Mouse (Mus musculus) E14TG2a.4 (cell line): ENCODE results near the gene Gm5269.

Source experiments
- H3K27me3 ChIP-seq: 2 replicates; pipeline ENCODE4 v1.6.1; 2014; ENCODE audit warnings: low read length, control low read depth; ENCODE audit not compliant: insufficient read depth
- H3K36me3 ChIP-seq: 2 replicates; pipeline ENCODE4 v1.6.1; 2014; ENCODE audit warnings: low read length, control low read depth; ENCODE audit not compliant: insufficient read depth
- H3K4me1 ChIP-seq: replicated peaks from 2 replicates; pipeline ENCODE4 v1.6.1; 2014; ENCODE audit warnings: low read depth, low read length, control low read depth
- H3K4me3 ChIP-seq: replicated peaks from 2 replicates; pipeline ENCODE4 v1.5.1; 2014; ENCODE audit warnings: mild to moderate bottlenecking, low read length
- H3K9me3 ChIP-seq: 2 replicates; pipeline ENCODE4 v1.6.1; 2014; ENCODE audit warnings: low read length, control low read depth
- CTCF ChIP-seq: conservative IDR thresholded peaks from 2 replicates; pipeline ENCODE4 v1.5.1; 2014; ENCODE audit warnings: low read length
- NANOG ChIP-seq: IDR thresholded peaks from 2 replicates; pipeline ENCODE4 v1.6.1; 2014; ENCODE audit warnings: borderline replicate concordance, low read length, mixed read lengths
- POU5F1 ChIP-seq: IDR thresholded peaks from 2 replicates; pipeline ENCODE4 v1.6.1; 2014; ENCODE audit warnings: low read length, borderline replicate concordance

Gm5269 gene

DNA sequence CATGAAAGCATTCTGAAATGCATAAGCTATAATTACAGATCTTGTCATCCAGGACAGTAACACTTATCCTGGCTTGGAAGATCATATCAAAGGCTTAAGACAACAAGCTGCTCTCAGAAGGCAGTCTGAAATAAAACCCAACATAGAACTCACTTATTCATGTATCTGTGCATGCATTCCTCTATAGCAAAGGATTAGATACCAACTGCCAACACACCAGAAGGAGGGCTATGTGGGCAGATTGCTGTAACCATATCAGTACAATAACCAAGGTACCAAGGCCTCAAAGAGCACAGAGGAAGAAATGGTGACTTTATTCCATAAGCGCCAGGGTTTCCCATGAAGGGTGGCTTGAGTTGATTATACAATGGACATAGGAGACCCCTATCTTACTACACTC is 29.7 kb upstream of the Gm5269 start:
- Histone ChIP-seq H3K27me3 (peaks cover 3% of the 10 kb centered on the region), H3K9me3 (no peaks in the 10 kb centered on the region), H3K4me1 (peaks cover 2% of the 10 kb centered on the region; the same call in 1 of the 2 replicates), H3K36me3 (no peaks in the 10 kb centered on the region), H3K4me3 (no peak overlapping the region)
- no peak for TF ChIP-seq NANOG
- TF ChIP-seq POU5F1 = no peak
- no peak for TF ChIP-seq CTCF

DNA sequence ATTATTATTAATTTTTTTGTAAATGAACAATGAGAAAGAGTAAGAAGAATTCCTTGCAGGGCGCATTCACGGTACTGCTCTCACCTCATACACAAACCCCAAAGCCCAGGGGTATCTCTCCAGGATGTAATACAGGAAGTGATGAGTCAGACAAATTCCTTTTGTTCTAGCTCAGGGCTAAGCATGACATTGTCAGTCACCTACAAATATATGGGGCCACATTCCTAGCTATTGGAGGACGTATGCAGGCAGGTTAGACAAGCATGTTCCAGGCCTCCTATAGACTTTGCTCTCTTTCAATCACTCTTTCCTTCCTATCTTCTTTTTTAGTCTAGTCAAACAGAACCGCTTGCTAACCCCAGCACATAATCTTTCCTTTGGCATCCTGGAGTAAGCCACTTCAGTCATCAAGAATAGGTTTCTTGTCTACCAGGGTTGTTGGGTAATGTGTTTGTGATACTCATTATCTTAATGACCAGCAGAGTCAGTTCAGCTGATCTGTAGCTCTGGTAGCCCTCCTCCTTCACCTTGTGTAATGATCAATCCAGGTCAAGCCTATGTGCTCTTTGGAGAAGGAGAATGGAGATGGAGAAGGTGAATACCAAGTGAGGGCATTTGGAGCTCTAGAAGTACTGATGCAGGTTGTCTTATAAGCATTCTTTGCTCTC is 27.2 kb upstream of the Gm5269 start:
- no peaks in the 10 kb centered on the region for H3K9me3 ChIP-seq
- no peaks in the 10 kb centered on the region for H3K27me3 ChIP-seq
- H3K36me3 ChIP-seq = no peaks in the 10 kb centered on the region
- TF ChIP-seq NANOG (no peak), POU5F1 (no peak), CTCF (no peak)
- peaks cover 9% of the 10 kb centered on the region for H3K4me1 ChIP-seq
- no peak overlapping the region for H3K4me3 ChIP-seq

DNA sequence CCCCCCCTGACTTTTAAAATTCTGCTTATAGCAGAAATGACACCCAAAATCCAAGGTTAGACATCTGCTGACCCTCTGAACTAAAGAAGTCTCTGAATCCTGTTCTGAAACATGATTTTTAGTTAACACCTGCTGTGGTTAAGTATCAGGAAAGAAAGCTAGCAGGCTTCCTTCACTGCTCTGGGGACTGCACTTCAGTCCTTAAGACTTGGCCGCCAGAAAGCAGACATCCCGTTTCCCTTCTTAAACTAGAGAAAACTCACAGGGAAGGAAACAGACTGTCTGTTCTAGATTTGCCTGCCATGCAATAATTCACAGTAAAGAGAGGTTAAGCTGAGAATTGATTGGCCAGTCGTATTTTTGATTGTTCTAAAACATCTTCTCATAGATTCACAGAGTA is 26.1 kb upstream of the Gm5269 start:
- no peaks in the 10 kb centered on the region for H3K9me3 ChIP-seq

DNA sequence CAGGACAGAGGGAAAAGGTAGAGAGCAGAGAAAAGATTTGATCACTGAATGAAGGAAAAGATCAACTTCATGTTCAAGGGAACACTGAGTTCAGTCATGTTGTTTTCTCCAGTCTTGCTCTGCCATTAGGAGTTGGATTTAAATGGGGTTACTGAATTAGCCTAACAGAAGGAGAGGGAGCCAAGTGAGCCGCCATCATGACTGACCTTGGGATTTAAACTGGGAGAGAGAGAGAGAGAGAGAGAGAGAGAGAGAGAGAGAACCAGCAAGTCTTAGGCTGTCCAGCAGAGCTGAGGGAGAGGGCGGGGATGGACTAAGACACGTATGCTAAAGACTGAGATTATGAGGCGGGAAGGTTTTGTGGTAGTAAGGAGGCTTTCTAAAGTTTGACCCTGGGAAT is 24.2 kb upstream of the Gm5269 start:
- TF ChIP-seq NANOG (no peak), CTCF (no peak), POU5F1 (no peak)
- Histone ChIP-seq H3K4me3 (no peak overlapping the region), H3K27me3 (no peaks in the 10 kb centered on the region)

More for the DNA sequence above, 26.1 kb upstream of the Gm5269 start:
- H3K36me3 ChIP-seq = no peaks in the 10 kb centered on the region
- H3K4me1 ChIP-seq = peaks cover 9% of the 10 kb centered on the region
- H3K4me3 ChIP-seq = no peak overlapping the region
- H3K27me3 ChIP-seq = no peaks in the 10 kb centered on the region
- no peak for TF ChIP-seq NANOG
- TF ChIP-seq POU5F1 = no peak
- no peak for TF ChIP-seq CTCF

DNA sequence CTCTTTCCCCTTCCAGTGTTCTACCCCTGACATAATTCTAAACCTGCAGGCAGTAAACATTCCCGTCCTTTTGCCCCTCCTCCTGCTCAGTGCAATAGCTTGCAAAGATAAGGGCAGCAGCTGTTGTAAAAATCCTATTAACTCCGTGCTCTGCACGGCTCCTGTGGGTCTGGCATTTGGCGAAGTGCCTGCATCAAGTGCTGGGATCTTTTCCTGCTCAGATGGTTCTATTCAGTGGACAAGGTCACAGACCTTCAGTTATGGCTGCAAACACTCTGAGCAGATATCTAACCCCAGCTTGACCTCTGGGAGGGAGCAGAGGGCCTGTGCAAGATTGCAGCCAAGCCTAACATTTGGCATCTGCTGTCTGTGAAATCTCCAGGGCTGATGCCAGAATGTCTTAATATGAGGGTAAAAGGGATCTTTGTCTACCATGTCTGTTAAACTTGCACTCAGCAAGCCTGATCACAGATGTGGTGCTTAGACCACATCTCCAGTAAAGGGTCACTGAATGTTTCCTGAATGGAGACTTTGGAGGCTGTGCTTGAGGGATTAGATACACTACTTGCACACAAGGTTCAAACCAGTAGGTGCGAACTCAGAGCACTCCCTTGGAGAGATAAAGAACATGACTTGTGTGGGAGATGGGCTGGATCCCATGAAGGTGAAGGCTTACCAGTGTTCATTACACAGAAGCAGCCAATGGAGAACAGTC is 15.2 kb upstream of the Gm5269 start:
- H3K27me3 ChIP-seq = no peaks in the 10 kb centered on the region
- TF ChIP-seq CTCF = no peak
- TF ChIP-seq POU5F1 = no peak
- no peak for TF ChIP-seq NANOG
- peaks cover 4% of the 10 kb centered on the region for H3K4me1 ChIP-seq
- H3K36me3 ChIP-seq = no peaks in the 10 kb centered on the region
- H3K4me3 ChIP-seq = no peak overlapping the region
- H3K9me3 ChIP-seq = no peaks in the 10 kb centered on the region

More for the DNA sequence above, 24.2 kb upstream of the Gm5269 start:
- Histone ChIP-seq H3K4me1 (peaks cover 9% of the 10 kb centered on the region), H3K9me3 (no peaks in the 10 kb centered on the region), H3K36me3 (no peaks in the 10 kb centered on the region)

DNA sequence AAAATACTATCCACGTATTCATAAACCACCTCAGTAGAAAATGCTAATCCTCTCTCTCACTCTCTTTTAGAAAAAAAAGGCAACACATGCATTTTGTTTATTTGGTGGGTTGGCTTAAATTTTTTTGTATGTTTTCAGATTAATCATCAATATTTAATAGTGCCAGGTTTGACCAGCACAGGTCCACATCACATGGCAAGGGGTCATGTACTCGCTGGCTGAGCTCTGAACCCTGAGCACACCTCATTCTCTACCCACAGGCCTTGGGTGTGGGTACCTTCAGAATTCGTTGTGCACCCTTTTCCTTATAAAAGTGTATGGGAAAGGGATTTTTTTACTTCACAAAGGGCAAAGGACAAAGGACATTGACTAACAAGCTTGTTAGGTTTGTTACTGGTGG is 14.1 kb upstream of the Gm5269 start:
- H3K4me1 ChIP-seq = peaks cover 4% of the 10 kb centered on the region
- no peaks in the 10 kb centered on the region for H3K36me3 ChIP-seq
- H3K4me3 ChIP-seq = no peak overlapping the region
- H3K27me3 ChIP-seq = no peaks in the 10 kb centered on the region
- no peaks in the 10 kb centered on the region for H3K9me3 ChIP-seq
- TF ChIP-seq NANOG (no peak), CTCF (no peak), POU5F1 (no peak)

DNA sequence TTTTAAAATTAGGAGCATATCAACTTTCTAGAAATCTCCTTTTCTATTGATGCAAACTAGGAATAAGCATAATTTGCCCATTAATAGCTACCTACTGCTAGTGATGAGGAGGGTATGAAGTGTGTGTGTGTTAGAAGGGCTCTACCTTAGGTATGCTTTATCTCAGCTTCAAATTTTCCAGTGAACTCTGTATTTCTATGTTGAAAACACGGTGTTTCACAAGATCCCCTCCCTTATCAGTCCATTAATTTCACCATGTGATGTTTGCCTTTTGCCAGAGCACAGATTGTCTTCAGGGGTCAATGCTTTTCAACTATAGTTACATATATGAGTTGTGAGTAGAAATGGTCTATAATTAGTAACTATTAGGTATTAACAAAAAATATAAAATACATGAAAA is 8.0 kb upstream of the Gm5269 start:
- Histone ChIP-seq H3K9me3 (no peaks in the 10 kb centered on the region), H3K4me3 (no peak overlapping the region), H3K4me1 (no peaks in the 10 kb centered on the region), H3K27me3 (no peaks in the 10 kb centered on the region), H3K36me3 (no peaks in the 10 kb centered on the region)
- no peak for TF ChIP-seq NANOG

DNA sequence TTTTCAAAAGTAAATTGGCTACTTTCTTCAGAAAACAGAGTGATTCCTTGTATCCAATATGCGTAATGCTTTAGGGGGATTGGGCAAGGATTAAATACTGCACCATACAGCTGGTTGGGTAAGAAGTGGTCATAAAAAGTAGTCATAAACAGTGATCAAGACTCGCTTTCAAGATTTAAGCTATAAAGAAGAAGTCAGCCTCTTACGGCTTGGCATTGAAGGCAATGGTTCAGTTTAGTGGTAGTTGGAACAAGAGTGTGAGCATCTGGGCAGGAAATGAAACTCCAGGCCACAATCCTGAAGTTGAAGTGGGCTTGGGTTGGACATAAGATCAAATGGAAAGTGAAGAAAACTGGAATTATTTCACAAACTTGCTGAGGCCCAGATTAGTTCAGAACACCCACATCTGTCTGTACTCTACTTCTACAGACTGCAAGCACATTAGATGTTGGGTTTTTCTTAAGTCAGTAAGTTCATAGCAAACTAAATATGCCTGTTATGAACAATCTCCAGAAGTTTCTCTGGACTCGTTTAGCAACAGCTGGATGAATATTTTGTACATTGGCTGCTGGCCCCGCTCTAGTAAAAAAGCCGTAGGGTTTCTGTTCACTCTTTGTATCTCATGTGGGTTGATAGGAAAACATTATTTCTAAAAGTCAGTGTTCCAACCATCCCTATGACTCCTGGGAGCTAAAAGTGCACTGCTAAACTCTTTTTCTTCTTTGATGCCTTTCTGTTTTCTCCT is 4.3 kb upstream of the Gm5269 start:
- H3K27me3 ChIP-seq = no peaks in the 10 kb centered on the region
- H3K36me3 ChIP-seq = no peaks in the 10 kb centered on the region
- H3K9me3 ChIP-seq = no peaks in the 10 kb centered on the region
- no peaks in the 10 kb centered on the region for H3K4me1 ChIP-seq
- H3K4me3 ChIP-seq = no peak overlapping the region
- no peak for TF ChIP-seq CTCF
- no peak for TF ChIP-seq NANOG
- no peak for TF ChIP-seq POU5F1

DNA sequence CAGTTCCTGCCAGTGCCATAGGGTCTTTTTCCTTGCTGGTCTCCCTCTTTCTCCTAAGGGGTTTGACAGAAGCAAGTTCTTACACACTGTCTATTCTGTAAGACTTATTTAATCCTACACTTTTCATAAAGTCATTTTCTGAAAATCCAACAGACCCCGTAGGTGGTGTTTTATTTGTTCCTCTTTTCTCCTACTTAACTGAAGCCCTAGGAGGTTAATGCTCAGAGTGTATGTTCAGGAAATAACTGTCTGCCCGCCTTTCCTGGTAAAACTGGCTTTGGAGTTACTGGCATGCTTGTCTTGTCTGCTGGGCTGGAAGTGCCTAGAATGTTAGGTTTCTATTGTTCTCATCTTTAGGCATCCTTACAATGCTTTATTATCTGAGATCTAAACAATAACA is 1.9 kb upstream of the Gm5269 start:
- no peaks in the 10 kb centered on the region for H3K36me3 ChIP-seq
- TF ChIP-seq POU5F1 (no peak), NANOG (no peak), CTCF (no peak)
- no peaks in the 10 kb centered on the region for H3K27me3 ChIP-seq
- H3K4me1 ChIP-seq = no peaks in the 10 kb centered on the region
- no peak overlapping the region for H3K4me3 ChIP-seq
- H3K9me3 ChIP-seq = no peaks in the 10 kb centered on the region
